Mouse (Mus musculus) ES-Bruce4 (cell line): ENCODE results near the gene Grin1.
"Not testable (repeated sequence)": the region's sequence is repeated elsewhere in the genome, so short reads cannot be mapped to it uniquely, and the experiment has no call there.

Source experiments
- CTCF ChIP-seq: IDR thresholded peaks from one replicate; pipeline ENCODE4 v1.8.1; 2011; ENCODE audit warnings: low read depth, low read length
- EP300 ChIP-seq: IDR thresholded peaks from 2 replicates; pipeline ENCODE4 v1.6.1; 2011; ENCODE audit warnings: low read depth, low read length; ENCODE audit not compliant: insufficient read depth
- POLR2A ChIP-seq: IDR thresholded peaks from one replicate; pipeline ENCODE4 v1.8.1; 2011; ENCODE audit warnings: low read length; ENCODE audit not compliant: insufficient read depth

DNA sequence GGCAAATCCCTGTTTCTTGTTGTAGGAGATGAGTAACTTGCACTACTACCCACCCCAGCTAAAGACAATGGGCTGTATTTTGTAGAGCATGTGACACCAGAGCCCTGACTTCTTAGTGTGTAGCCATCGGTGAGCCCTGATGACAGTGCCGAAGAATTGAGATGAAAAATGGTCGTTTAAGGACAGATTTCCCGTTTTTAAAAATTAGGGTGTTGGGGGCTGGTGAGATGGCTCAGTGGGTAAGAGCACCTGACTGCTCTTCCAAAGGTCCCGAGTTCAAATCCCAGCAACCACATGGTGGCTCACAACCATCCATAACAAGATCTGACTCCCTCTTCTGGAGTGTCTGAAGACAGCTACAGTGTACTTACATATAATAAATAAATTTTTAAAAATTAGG is 61.7 kb downstream of the Grin1 start:
- not testable (repeated sequence) for TF ChIP-seq CTCF, EP300, POLR2A
